Mouse (Mus musculus): ENCODE results near the gene Grm4.

- TF ChIP-seq POLR2A (IDR thresholded peaks at IDR 0.05; ENCODE audit: insufficient read depth, low read depth, low read length) (no peak), CTCF (IDR thresholded peaks at IDR 0.05; ENCODE audit: insufficient read depth, low read depth, low read length) (no peak)
These were observed 24.8 kb upstream of the Grm4 start for GRCm38 (mm10) chr17:27545991-27546390.

Measured in olfactory bulb, adult 2 months (tissue).